Mouse (Mus musculus) neural tube, postnatal 0 days (tissue): ENCODE results near the gene Gabre. TPM values are rescaled to one million over a fixed set of nuclear protein-coding genes. Genes with fewer than 3 reads are reported as not detected.
A peak's percentile ranks its signal among the peaks of the same experiment; 100 is the strongest.

Source experiments
- microRNA counts: library from miRNA; unstranded; fragments of <30 nt; microRNA quantifications from one replicate; lab custom pipeline; 2015
- microRNA-seq: library from miRNA; unstranded; fragments of <30 nt; microRNA quantifications from one replicate; pipeline ENCODE4, GENCODE M21; 2016
- polyA plus RNA-seq: library from polyadenylated mRNA; unstranded; fragments of >200 nt; fragmentation: Nextera tagmentation; extraction: Ambion mirVana; gene quantifications from 2 replicates; pipeline ENCODE4 v1.2.1, GENCODE M21; 2015

The Gabre gene
- polyA plus RNA-seq = 0.50 and 0.95 TPM in 2 replicates

DNA sequence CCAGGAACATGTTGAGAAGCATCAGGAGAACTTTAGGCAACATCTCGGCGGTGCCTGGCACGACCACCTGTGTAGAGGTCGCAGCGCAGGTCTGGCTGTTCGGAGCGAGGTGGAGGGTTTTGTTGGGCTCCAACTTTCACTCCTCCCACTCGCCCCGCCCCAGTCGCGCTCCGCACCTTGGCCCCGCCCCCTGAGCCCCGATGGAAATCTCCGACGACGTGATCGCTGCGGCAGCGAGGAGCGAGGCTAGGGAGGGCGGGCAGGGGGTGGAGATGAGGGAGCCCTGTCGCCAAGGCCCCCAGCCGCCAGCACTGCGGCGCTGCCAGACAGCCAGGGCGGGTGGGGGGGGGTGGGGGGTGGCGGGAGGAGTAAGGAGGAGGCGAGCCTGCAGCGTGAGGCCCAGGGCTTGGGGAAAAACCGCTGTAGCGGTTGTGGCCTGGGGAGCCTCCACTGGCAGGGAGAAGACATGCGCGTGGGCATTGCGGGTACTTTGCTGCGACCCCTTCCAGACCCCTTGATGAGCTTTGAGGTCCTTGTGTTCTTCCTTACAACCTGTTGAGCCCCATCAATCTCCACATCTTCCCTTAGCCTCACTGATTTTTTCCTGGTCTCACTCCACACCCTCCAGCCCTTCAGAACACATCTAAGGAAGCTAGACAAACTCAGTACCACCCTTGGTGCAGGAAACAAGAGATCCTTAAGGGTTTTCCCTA lies at the start of gene Gabre:
Gene Gabre, minus strand, starts transcription at position 145 of the 713 bp plus-strand sequence.

DNA sequence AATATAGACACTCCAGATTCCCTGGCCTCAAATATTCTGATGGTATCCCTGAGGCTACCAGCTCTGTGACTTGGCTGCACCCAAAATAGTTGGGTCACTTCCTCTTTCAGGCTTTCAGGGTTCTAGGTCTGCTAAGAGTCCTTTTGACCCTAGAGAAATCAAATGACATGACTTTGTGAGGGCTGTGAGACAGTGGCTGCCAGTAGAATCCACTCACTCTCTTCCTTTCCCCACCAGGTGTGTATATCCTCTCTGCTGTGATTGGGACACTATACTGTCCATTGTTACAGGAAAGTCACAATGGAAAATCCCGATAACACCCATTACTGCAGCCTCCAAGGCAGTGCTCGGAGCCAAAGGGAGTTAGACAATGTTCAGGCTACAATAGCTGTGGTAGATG lies 52.9 kb downstream of the Gabre start, which contains the start of gene Magea4:
Gene Magea4, plus strand, starts transcription at position 301 of the 400 bp plus-strand sequence.

MicroRNA genes within 50 kb of the gene (microRNA counts, 519-probe panel; counts per million panel counts)
- 40.5 counts per million for microRNA mmu-miR-224 (lab: Ali Mortazavi, UCI)
- microRNA mmu-miR-452 (lab: Ali Mortazavi, UCI) = 40.5 counts per million

Small RNA genes within 50 kb of the gene (microRNA-seq; reads per million reads assigned to microRNA genes)
- gene Mir224 = 45.6 reads per million, percentile 35 among the genes with 10 or more reads in this experiment
- gene Mir452 = 9.6 reads per million, percentile 20 among the genes with 10 or more reads in this experiment

Other genes with a start within 250 kb of the Gabre start
- gene Magea4, start 52.8 kb downstream of the Gabre start, polyA plus RNA-seq = not detected in 2 replicates
- not detected in 2 replicates for gene Magea10, start 112.1 kb upstream of the Gabre start, polyA plus RNA-seq